Mouse (Mus musculus): ENCODE data around the gene Odf3b.
A peak's percentile ranks its signal among the peaks of the same experiment; 100 is the strongest.

Odf3b gene

DNA sequence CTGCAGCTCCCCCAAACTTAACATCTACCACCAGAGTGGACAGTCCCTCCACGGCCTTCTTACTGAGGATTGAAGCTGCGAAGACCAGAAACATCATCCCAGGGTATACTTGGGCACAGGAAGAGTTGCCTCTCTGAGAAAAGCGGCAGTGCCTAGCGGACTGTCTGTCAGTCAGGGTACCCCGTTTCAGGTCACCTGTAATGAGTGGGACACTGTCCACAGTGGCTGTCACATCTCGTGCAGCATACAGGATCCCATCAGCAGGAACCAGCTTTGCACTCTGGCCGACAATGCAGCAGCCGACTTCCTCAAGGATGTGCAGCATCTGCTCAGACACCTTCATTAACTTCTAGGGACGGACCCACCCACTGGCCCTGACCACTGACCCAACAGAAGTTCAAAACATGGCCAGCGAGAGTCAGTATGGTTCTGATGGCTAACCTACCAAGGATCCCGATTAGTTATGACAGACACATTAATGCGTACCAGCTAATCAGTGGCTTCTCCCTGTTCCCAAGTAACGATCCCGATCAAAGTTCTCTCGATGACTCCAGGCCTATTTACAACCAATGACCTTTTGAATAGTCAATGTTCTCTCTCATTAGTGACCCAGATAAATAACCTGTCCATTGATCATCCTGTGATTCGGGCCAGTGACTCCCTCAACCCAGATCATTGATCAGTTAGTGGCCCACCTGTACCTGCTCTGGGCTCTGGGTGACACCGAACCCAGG, 4.1 kb downstream of the Odf3b start:
- no peak for DNase-seq

DNA sequence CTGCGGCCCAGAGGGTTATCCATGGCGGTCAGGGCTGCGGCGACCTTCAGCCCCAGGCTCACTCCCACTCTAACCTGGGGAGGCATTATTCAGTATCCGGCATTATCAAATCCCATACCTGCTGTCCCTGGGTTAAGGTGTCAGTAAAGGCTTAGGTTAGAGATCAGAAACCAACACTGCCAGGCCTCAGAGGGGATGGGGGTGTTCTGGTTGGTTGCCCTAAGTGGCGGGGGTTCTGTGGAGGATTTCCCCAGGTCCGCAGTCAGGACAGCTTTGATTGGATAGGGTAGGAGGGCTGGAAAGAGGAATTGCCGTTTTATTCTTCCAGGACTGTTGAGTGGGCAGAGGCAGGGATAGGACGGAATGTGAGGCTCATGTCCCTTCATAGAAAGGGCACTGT, 4.7 kb downstream of the Odf3b start:
- no peak for DNase-seq

- DNase-seq, result peak; percentile 93
Observed at GRCm38 (mm10) chr15:89373762-89374248, 5.3 kb downstream of the Odf3b start, which contains the start of gene Sco2. Sco2 (minus strand) TSS chr15:89373846.

DNA sequence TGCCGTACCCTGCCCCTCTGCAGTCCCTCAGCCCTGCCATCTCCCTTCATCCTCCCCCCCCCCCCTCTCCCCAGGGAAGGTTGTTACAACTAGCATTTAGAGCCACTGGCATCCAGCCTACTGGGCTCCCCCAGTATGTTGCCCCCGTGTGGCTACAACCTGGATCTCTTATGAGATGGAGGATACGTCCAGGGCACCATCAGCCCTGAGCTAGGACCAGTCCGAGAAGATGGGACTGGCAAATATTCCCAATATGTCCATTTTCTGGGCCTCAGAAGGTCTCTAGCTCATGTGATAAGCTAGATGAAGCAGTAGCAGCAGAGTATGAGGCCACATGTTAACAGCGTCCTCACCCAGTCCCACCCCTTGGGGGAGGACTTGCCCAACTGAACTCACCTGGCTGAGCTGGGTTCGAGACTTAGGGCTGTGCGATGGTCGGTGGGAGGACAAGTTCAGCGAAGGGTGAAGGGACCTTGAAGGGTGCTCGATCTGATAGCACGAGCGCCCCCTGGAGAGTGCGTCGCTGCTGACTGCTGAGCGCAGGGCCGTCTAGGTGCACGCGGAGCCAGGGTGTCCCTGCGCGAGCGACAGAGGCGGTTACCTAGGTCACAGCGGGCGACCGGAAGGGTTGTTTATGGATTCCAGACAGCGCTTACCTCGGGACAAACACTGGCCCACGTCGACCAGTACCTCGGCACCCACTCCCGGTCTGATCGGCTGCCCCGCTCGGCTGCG, 5.9 kb downstream of the Odf3b start:
- DNase-seq, result peak; percentile 88

- no peak for DNase-seq
Observed at GRCm38 (mm10) chr15:89372536-89372935, 6.5 kb downstream of the Odf3b start.

GRCm38 (mm10) chr15:89372068-89372467, 7.0 kb downstream of the Odf3b start:
- DNase-seq, result no peak

DNA sequence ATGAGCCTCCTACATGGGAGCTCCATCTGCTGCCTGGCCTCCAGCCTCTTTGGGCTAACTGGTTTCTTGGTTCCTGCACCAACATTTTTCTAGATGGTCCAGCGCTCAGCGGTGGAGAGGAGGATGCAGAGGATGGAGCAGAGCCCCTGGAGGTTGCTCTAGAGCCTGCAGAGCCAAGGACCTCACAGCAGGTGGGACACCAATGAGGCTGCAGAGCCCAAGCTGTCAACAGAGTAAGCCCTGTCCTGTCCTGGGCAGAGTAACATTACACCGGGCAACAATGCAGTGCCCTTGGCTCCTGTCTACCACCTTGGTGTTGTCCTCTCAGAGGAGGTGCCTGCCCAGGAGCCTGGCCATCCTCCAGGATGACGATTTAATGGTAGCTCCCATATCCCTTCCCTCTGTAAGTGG, 13.9 kb downstream of the Odf3b start:
- DNase-seq, result no peak

GRCm38 (mm10) chr15:89363051-89363450, 16.0 kb downstream of the Odf3b start:
- no peak for DNase-seq

DNA sequence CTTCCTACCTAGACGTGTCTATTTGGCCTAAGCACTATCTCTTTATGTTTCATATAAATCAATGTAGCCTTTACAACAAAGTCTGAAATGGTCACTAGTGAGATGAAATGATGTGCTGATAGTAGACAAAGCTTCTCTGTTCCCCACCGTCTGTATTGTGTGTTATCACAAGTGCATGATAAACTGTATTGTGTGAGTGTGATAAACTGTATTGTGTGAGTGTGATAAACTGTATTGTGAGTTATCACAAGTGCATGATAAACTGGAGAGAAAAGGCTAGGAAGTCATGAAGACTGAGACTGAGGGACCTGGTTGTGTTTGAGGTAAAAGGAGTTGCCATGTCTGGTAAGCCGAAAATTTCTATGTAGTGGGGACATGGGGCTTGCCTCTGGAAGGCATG, 20.3 kb downstream of the Odf3b start:
- no peak for DNase-seq

- DNase-seq, result peak; percentile 73
Observed at GRCm38 (mm10) chr15:89356372-89356771, 22.7 kb downstream of the Odf3b start.

GRCm38 (mm10) chr15:89355241-89356187, 23.6 kb downstream of the Odf3b start, which contains the start of the genes Lmf2 and Ncaph2:
Lmf2 (minus strand) TSS chr15:89355659.
Ncaph2 (plus strand) TSS chr15:89355719.
- peak; percentile 95 for DNase-seq

DNA sequence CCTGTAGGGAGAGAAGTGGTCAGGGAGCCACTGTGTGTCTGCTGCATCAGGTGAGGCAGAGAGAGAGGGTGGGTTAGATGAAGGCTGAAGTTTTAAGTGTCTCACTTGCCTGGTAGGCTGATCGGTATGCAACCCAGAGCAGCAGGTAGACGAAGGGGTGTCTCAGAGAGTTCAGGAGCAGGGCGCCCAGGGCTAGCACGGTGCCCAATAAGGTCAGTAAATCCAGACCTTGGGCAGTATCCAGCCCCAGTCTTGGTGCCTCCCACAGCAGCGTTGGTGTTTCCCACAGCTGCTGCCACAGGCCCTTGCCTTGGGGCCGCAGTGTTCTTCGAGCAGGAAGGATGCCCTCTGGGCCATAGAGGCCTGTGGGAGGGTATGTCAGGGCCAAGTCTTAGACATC, 24.6 kb downstream of the Odf3b start:
- DNase-seq, result no peak

DNA sequence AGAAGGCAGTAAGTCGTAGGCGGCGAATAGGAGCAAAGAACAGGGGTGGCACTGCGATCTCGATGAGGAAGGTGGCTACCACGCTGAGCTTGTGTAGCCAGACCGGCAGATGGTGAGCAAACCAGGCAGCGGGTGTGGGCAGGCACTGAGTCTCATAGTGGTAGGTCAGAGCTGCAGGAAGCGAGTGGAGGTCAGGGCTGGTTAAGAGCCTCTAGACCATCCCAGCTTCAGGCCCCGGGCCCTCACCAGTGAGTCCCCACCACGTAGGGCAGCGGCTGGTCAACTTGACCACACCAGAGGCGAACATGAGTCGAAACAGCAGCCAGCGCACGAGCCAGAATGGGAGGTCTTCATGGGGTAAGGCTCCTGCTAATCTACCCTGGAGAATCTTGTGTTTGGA, 25.2 kb downstream of the Odf3b start:
- DNase-seq, result no peak

DNA sequence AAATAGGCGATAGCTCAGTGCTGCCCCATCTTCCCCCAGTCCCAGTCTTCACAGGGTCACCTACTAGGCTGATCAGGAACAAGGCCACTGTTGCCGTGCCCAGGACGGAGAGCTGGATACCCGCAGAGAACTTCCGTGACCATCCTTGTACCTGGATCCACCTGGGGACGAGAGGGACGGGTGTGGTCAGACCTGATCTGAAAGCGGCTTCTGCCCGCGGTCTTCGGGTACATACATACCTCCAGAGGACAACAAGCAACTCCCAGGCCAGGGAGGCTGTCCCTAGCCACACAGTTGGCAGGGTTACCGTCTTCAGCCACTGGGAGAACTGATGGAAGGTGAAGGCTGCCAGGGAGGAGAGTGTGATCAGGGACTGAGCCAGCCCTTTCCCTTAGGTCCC, 26.3 kb downstream of the Odf3b start:
- no peak for DNase-seq

GRCm38 (mm10) chr15:89352054-89352453, 27.0 kb downstream of the Odf3b start:
- DNase-seq, result no peak

- no peak for DNase-seq
Observed at GRCm38 (mm10) chr15:89351302-89351701, 27.8 kb downstream of the Odf3b start.

DNA sequence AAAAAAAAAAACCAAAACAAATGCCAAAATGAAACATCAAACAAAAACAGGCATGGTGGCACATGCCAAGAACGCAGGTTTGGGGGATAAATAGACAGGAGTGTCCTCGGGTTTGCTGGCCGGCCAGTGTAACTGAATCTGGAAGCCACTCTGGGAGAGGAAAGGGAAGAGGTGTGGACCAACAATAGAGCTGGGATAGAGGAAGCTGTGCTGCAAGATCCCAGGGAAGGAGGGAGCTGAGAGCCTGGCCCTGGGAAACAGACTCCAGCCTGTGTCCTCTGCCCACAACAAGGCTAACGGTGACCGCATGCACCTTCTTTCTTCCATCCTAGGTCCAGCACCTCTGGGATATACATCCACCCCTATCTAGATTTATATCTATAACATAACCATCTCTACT, 28.6 kb downstream of the Odf3b start:
- DNase-seq, result no peak

DNA sequence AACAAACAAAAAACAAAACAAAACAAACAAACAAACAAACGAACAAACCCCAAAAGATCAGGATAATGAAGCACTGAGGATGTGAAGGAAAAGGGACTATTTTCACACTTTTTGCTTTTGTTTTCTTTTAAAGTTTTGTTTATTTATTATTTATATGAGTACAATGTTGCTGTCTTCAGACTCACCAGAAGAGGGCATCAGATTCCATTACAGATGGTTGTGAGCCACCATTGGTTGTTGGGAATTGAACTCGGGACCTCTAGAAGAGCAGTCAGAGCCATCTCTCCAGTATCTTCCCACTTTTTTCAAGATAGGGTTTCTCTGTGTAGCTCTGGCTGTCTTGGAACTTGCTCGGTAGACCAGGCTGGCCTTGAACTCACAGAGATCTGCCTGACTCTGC, 35.8 kb downstream of the Odf3b start:
- DNase-seq, result no peak

DNA sequence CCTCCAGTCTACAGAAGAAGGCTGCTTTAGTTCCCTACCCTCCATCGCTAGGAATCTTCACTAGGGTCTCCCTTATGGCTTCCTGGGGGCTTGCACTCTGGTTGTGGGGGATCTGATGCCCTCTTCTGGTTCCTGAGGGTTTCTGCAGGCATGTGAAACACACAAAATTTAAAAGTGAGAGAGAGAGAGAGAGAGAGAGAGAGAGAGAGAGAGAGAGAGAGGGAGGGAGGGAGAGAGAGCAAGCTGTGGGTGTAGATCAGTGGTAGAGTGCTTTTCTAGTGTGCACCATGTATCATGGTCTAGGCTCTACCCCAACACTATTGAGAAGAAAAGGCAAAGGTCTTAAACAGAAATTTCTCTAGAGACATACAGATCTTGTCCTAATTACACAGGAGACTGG, 37.4 kb downstream of the Odf3b start:
- DNase-seq, result no peak

DNA sequence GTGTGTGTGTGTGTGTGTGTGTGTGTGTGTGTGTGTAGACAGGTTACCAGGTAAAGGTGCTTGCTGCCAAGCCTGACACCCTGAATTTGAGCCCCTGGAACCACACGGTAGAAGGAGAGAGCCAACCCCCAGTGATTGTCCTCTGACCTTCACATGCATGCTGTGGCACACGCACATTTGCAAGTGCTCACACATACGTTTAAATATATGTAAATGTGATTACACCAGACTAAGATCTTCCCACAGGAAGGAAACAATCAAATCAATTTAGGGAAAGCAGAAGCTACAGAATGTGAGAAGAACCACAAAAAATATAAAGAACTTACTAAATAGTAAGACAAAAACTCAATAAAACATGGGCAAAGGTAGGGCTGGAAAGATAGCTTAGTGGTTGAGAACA, 38.9 kb downstream of the Odf3b start:
- no peak for DNase-seq

DNA sequence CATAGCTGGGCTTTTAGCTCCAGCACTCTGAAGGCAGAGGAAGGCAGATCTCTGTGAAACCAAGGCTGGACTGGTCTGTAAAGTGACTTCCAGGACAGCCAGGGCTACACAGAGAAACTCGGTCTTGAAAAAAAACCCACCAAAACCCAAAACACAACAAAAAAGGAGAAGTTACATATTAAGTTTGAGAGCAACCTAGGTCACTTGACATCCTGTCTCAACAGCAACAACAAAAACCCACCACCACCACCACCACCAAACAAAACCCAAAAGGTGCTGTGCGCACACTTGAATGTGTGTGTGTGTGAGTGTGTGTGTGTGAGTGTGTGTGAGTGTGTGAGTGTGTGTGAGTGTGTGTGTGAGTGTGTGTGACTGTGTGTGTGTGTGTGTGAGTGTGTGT, 39.4 kb downstream of the Odf3b start:
- no peak for DNase-seq

DNA sequence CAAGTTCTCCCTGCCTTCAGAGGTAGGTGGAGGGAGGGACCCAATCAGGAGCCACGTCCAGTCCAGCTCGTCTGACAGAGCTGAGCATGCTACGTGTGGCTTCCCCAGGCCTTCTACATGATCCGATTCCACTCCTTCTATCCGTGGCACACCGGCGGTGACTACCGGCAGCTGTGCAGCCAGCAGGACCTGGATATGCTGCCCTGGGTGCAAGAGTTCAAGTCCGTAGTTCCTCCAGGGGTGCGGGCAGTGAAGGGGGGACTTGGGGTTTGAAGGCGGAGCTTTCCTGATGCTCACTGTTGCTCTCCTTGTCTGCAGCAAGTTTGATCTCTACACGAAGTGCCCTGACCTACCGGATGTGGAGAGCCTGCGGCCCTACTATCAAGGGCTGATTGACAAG, 42.7 kb downstream of the Odf3b start:
- DNase-seq, result no peak

All from layer of hippocampus, adult 9-11 months (tissue).